Mouse (Mus musculus): ENCODE data around the gene Pdcd7.

- TF ChIP-seq CTCF (IDR thresholded peaks at IDR 0.05; ENCODE audit: low read depth) (no peak), EP300 (IDR thresholded peaks at IDR 0.05; ENCODE audit: low read depth) (no peak)
Observed at GRCm38 (mm10) chr9:65347112-65347850, 1.4 kb downstream of the Pdcd7 start.

Data from liver, postnatal 0 days (tissue).